Mouse (Mus musculus): ENCODE measurements around the gene 2310034C09Rik. TPM values are rescaled to one million over a fixed set of nuclear protein-coding genes. Genes with fewer than 3 reads are reported as not detected.
"Not testable (repeated sequence)": the region's sequence is repeated elsewhere in the genome, so short reads cannot be mapped to it uniquely, and the experiment has no call there.

The 2310034C09Rik gene
- polyA plus RNA-seq (2015; fragmentation: Nextera tagmentation; extraction: Ambion mirVana), result not detected in 2 replicates

DNA sequence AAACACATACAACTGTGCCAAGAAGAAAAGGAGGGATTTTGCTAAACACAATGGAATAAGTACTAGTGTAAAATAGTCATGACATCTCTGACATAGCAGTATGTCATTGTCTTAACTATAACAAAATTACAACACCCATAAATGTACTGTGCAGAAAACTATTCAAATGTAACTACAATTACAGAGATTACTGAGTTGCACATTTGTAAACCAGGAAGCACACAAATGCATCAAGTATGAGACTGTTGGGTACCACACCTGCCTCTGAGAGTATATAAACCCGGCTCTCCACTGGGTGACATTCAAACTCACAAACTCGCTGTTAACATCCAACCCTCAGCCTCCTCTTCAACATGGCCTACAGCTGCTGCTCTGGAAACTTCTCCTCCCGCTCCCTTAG is at the start of gene 2310034C09Rik:
2310034C09Rik (plus strand) TSS at position 301 of the 400 bp plus-strand sequence.
- not testable (repeated sequence) for ATAC-seq; H3K9ac ChIP-seq (replicated peaks; ENCODE audit: low read depth); H3K27me3 ChIP-seq (replicated peaks; ENCODE audit: insufficient read depth, low read length); H3K4me2 ChIP-seq (replicated peaks; ENCODE audit: low read depth, low read length); H3K4me1 ChIP-seq (ENCODE audit: insufficient read depth, low read depth, low read length); H3K27ac ChIP-seq (ENCODE audit: low read length); H3K36me3 ChIP-seq (ENCODE audit: insufficient read depth, low read length); H3K9me3 ChIP-seq (ENCODE audit: low read length); DNase-seq (ENCODE audit: low spot score); H3K4me3 ChIP-seq (ENCODE audit: low read depth, low read length)
- WGBS, result 63% methylated on average over 2 of the region's 3 CpGs

DNA sequence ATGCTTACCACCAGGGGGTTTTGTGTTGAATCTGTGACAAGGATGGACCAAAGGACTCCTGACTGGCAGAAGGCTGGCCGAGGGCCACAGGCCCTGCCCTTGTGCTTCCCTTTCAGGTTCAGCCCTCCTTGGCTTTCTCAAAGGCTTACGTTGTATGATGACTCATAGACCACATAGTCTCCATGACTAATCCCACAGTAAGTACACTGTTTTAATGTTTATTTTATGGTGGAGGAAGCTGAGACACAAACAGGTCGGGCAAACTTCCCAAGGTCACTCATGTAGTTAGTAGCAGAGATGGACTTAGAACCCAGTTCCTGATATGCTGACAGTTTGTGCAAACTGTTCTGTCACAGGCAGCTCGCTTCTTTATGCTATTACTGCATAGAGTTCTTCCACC is 47.9 kb upstream of the 2310034C09Rik start:
- peak; percentile 72 for ATAC-seq

GRCm38 (mm10) chr16:88711245-88711644 is 47.4 kb upstream of the 2310034C09Rik start:
- Histone ChIP-seq H3K9ac (replicated peaks; ENCODE audit: low read depth) (no peak overlapping the region), H3K4me2 (replicated peaks; ENCODE audit: low read depth, low read length) (no peak overlapping the region), H3K9me3 (ENCODE audit: low read length) (no peaks in the 10 kb centered on the region), H3K4me3 (ENCODE audit: low read depth, low read length) (no peak overlapping the region), H3K36me3 (ENCODE audit: insufficient read depth, low read length) (no peaks in the 10 kb centered on the region), H3K4me1 (ENCODE audit: insufficient read depth, low read depth, low read length) (no peaks in the 10 kb centered on the region), H3K27ac (ENCODE audit: low read length) (no peak overlapping the region), H3K27me3 (replicated peaks; ENCODE audit: insufficient read depth, low read length) (no peaks in the 10 kb centered on the region)
- WGBS, result 76% methylated on average over 6 of the region's 6 CpGs
- TF ChIP-seq EP300 (IDR thresholded peaks at IDR 0.05) (no peak), CTCF (IDR thresholded peaks at IDR 0.05) (peak; percentile 37; the same call in 1 of the 2 replicates)
- DNase-seq (ENCODE audit: low spot score), result peak; percentile 12
- no peak for ATAC-seq

More for the DNA sequence above, 47.9 kb upstream of the 2310034C09Rik start:
- no peak overlapping the region for H3K4me3 ChIP-seq (ENCODE audit: low read depth, low read length)
- H3K9ac ChIP-seq (replicated peaks; ENCODE audit: low read depth), result no peak overlapping the region
- no peaks in the 10 kb centered on the region for H3K9me3 ChIP-seq (ENCODE audit: low read length)
- no peaks in the 10 kb centered on the region for H3K27me3 ChIP-seq (replicated peaks; ENCODE audit: insufficient read depth, low read length)
- peak; percentile 55; the same call in 1 of the 2 replicates for TF ChIP-seq EP300 (IDR thresholded peaks at IDR 0.05)
- TF ChIP-seq CTCF (IDR thresholded peaks at IDR 0.05), result peak; percentile 20
- no peaks in the 10 kb centered on the region for H3K36me3 ChIP-seq (ENCODE audit: insufficient read depth, low read length)
- H3K27ac ChIP-seq (ENCODE audit: low read length), result no peak overlapping the region
- no peaks in the 10 kb centered on the region for H3K4me1 ChIP-seq (ENCODE audit: insufficient read depth, low read depth, low read length)
- DNase-seq (ENCODE audit: low spot score), result peak; percentile 44
- H3K4me2 ChIP-seq (replicated peaks; ENCODE audit: low read depth, low read length), result no peak overlapping the region
- WGBS, result 44% methylated on average over 4 of the region's 4 CpGs

DNA sequence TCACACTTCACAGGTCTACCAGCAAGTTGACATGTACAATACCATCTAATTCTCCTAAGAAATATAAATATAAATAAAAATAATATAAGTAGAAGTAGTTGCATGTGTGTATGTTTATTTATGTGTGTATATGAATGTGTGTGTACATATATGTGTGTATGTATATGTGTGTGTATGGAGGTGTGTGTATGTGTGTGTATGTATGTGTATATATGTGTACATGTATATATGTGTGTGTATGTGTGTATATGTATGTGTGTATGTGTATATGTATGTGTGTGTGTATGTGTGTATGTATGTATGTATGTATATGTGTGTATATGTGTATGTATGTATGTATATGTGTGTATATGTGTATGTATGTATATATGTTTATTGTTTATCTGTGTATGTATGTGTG is 42.1 kb upstream of the 2310034C09Rik start:
- no peak overlapping the region for H3K4me2 ChIP-seq (replicated peaks; ENCODE audit: low read depth, low read length)
- TF ChIP-seq CTCF (IDR thresholded peaks at IDR 0.05), result no peak
- no peak for TF ChIP-seq EP300 (IDR thresholded peaks at IDR 0.05)
- H3K27ac ChIP-seq (ENCODE audit: low read length), result no peak overlapping the region
- DNase-seq (ENCODE audit: low spot score) (no peak), ATAC-seq (no peak)
- H3K27me3 ChIP-seq (replicated peaks; ENCODE audit: insufficient read depth, low read length), result no peaks in the 10 kb centered on the region
- no peak overlapping the region for H3K9ac ChIP-seq (replicated peaks; ENCODE audit: low read depth)
- no peaks in the 10 kb centered on the region for H3K9me3 ChIP-seq (ENCODE audit: low read length)
- no peaks in the 10 kb centered on the region for H3K36me3 ChIP-seq (ENCODE audit: insufficient read depth, low read length)
- no peaks in the 10 kb centered on the region for H3K4me1 ChIP-seq (ENCODE audit: insufficient read depth, low read depth, low read length)
- H3K4me3 ChIP-seq (ENCODE audit: low read depth, low read length), result no peak overlapping the region

DNA sequence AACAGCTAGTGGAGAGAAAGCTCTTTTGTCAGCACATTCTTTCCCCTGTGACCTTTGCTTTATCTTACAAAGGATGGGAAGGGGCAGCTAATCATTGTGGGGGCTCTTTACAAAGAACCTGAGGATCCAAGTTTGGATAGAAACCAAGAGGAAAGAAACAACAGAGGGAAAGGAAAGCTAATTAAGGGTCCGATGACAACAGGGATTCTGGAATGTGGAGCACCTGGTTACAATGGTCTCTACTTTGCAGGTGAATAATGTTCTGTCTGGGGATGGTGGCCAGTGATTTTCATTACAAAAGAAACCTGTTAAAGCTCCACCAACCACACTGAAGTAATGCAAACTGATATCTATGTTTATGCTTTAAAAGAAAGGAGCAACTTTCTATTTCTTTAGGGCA is 38.6 kb upstream of the 2310034C09Rik start:
- Histone ChIP-seq H3K9ac (replicated peaks; ENCODE audit: low read depth) (no peak overlapping the region), H3K9me3 (ENCODE audit: low read length) (no peaks in the 10 kb centered on the region), H3K27me3 (replicated peaks; ENCODE audit: insufficient read depth, low read length) (no peaks in the 10 kb centered on the region), H3K4me1 (ENCODE audit: insufficient read depth, low read depth, low read length) (no peaks in the 10 kb centered on the region), H3K27ac (ENCODE audit: low read length) (no peak overlapping the region), H3K4me3 (ENCODE audit: low read depth, low read length) (no peak overlapping the region), H3K36me3 (ENCODE audit: insufficient read depth, low read length) (no peaks in the 10 kb centered on the region), H3K4me2 (replicated peaks; ENCODE audit: low read depth, low read length) (no peak overlapping the region)
- ATAC-seq, result no peak
- DNase-seq (ENCODE audit: low spot score), result no peak
- no peak for TF ChIP-seq CTCF (IDR thresholded peaks at IDR 0.05)
- no peak for TF ChIP-seq EP300 (IDR thresholded peaks at IDR 0.05)
- WGBS, result 21% methylated on average over 1 of the region's 1 CpGs

DNA sequence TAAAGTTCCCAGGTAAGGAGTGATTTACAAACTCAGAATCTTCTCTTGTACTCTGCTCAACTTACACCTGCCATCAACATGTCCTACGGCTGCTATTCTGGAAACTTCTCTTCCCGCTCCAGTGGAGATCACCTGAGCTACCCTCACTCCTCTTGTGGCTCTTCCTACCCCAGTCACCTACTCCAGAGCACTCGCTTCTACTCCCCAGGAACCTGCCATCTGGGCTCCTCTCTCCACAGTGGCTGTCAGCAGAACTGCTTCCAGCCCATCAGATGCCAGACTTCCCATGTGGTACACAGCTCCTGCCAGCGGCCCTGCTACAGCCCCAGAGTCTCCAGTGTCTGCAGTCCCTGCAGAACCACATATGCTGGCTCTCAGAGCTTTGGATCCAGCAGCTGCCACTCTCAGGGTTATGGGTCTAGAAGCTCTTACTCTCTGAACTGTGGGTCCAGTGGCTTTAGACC is 29.8 kb upstream of the 2310034C09Rik start, which contains the start of gene Krtap13-1:
Krtap13-1 (plus strand) TSS at position 51 of the 464 bp plus-strand sequence.
- WGBS, result 81% methylated on average over 4 of the region's 4 CpGs
- ATAC-seq, result no peak
- no peaks in the 10 kb centered on the region for H3K36me3 ChIP-seq (ENCODE audit: insufficient read depth, low read length)
- no peak within 1 kb of the TSS for H3K9ac ChIP-seq (replicated peaks; ENCODE audit: low read depth)
- H3K4me2 ChIP-seq (replicated peaks; ENCODE audit: low read depth, low read length), result no peak within 1 kb of the TSS
- H3K9me3 ChIP-seq (ENCODE audit: low read length), result no peaks in the 10 kb centered on the region
- no peaks in the 10 kb centered on the region for H3K4me1 ChIP-seq (ENCODE audit: insufficient read depth, low read depth, low read length)
- H3K4me3 ChIP-seq (ENCODE audit: low read depth, low read length), result no peak within 1 kb of the TSS
- no peak within 1 kb of the TSS for H3K27ac ChIP-seq (ENCODE audit: low read length)
- no peak for DNase-seq (ENCODE audit: low spot score)
- H3K27me3 ChIP-seq (replicated peaks; ENCODE audit: insufficient read depth, low read length), result no peaks in the 10 kb centered on the region
- no peak for TF ChIP-seq EP300 (IDR thresholded peaks at IDR 0.05)
- no peak for TF ChIP-seq CTCF (IDR thresholded peaks at IDR 0.05)

DNA sequence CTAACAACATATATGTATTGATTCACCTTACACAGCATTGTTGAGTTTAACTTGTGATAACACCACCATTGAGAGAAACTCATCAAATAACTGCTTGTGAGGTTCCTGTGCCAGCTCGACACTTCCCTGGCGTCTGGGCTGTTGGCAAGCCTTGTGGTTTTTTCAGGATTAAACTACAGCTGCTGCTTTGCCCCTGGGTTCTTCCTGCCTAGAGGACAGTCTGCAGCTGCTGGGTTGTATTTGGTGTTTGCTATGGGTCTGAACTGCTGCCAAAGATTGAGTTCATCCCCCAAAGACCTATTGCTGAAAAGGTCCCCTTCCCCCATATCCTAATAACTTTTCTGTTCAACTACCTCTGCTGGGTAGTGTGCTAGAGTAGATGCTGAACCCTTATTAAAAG is 23.3 kb upstream of the 2310034C09Rik start:
- DNase-seq (ENCODE audit: low spot score) (no peak), ATAC-seq (no peak)
- WGBS, result 33% methylated on average over 2 of the region's 2 CpGs
- no peaks in the 10 kb centered on the region for H3K36me3 ChIP-seq (ENCODE audit: insufficient read depth, low read length)
- H3K27me3 ChIP-seq (replicated peaks; ENCODE audit: insufficient read depth, low read length), result no peaks in the 10 kb centered on the region
- no peak overlapping the region for H3K4me3 ChIP-seq (ENCODE audit: low read depth, low read length)
- H3K27ac ChIP-seq (ENCODE audit: low read length), result no peak overlapping the region
- H3K4me2 ChIP-seq (replicated peaks; ENCODE audit: low read depth, low read length), result no peak overlapping the region
- no peaks in the 10 kb centered on the region for H3K4me1 ChIP-seq (ENCODE audit: insufficient read depth, low read depth, low read length)
- H3K9ac ChIP-seq (replicated peaks; ENCODE audit: low read depth), result no peak overlapping the region
- H3K9me3 ChIP-seq (ENCODE audit: low read length), result no peaks in the 10 kb centered on the region
- TF ChIP-seq EP300 (IDR thresholded peaks at IDR 0.05) (no peak), CTCF (IDR thresholded peaks at IDR 0.05) (no peak)

Measured in lung, postnatal 0 days (tissue).